Mouse (Mus musculus) myocyte (in vitro differentiated cells): ENCODE measurements at regions not wholly inside any gene's neighbourhood (a gene's known extent, or its start where the extent isn't known, plus 50 kb on each side); places are given as distances from the start of the nearest gene placed in this dataset.

Experiments used
- CEBPB ChIP-seq: IDR thresholded peaks from 2 replicates; pipeline ENCODE4 v1.6.1; 2011; ENCODE audit warnings: mild to moderate bottlenecking, moderate library complexity; ENCODE audit not compliant: poor library complexity, insufficient read depth, severe bottlenecking
- E2F4 ChIP-seq: IDR thresholded peaks from one replicate; pipeline ENCODE4 v1.6.1; 2011; ENCODE audit warnings: mild to moderate bottlenecking, control low read depth, moderate library complexity; ENCODE audit not compliant: insufficient read depth
- MAX ChIP-seq: IDR thresholded peaks from one replicate; pipeline ENCODE4 v1.6.1; 2011; ENCODE audit warnings: low read depth, mild to moderate bottlenecking, control low read depth
- MYOD1 ChIP-seq, 3 experiments: IDR thresholded peaks; one replicate each; pipeline ENCODE4 v1.6.1; 2011; ENCODE audit warnings: control low read depth in 2 of 3, low read depth in 2 of 3, mild to moderate bottlenecking in 2 of 3, moderate library complexity in 1 of 3; ENCODE audit not compliant: insufficient read length in 2 of 3, control insufficient read depth in 1 of 3
- MYOG ChIP-seq, 3 experiments: IDR thresholded peaks; one replicate each; pipeline ENCODE4 v1.6.1; 2011; ENCODE audit warnings: control low read depth in 2 of 3, low read depth in 2 of 3, mild to moderate bottlenecking in 2 of 3; ENCODE audit not compliant: insufficient read length in 2 of 3, control insufficient read depth in 1 of 3, insufficient read depth in 1 of 3
- POLR2A ChIP-seq: IDR thresholded peaks from one replicate; pipeline ENCODE4 v1.6.1; 2011; ENCODE audit warnings: low read depth, mild to moderate bottlenecking, control low read depth, moderate library complexity; ENCODE audit not compliant: insufficient read length
- POLR2AphosphoS2 ChIP-seq: IDR thresholded peaks from one replicate; pipeline ENCODE4 v1.6.1; 2011; ENCODE audit warnings: low read depth, control low read depth; ENCODE audit not compliant: insufficient read length
- REST ChIP-seq: IDR thresholded peaks from one replicate; pipeline ENCODE4 v1.6.1; 2011; ENCODE audit warnings: mild to moderate bottlenecking, control low read depth, moderate library complexity; ENCODE audit not compliant: insufficient read depth, insufficient read length
- SRF ChIP-seq: IDR thresholded peaks from one replicate; pipeline ENCODE4 v1.6.1; 2011; ENCODE audit warnings: low read depth; ENCODE audit not compliant: control insufficient read depth, insufficient read length
- TCF12 ChIP-seq: IDR thresholded peaks from one replicate; pipeline ENCODE4 v1.6.1; 2011; ENCODE audit warnings: mild to moderate bottlenecking, control low read depth; ENCODE audit not compliant: poor library complexity, insufficient read depth, severe bottlenecking
- TCF3 ChIP-seq: IDR thresholded peaks from one replicate; pipeline ENCODE4 v1.6.1; 2011; ENCODE audit warnings: low read depth, control low read depth; ENCODE audit not compliant: insufficient read length
- USF1 ChIP-seq: IDR thresholded peaks from one replicate; pipeline ENCODE4 v1.6.1; 2011; ENCODE audit warnings: low read depth, mild to moderate bottlenecking, control low read depth, moderate library complexity

GRCm38 (mm10) chr6:41111829-41112228 lies 76.5 kb upstream of the 2210010C04Rik start:
- no peak for TF ChIP-seq MYOG (IDR thresholded peaks at IDR 0.05; ENCODE audit: control insufficient read depth in 1 of 3, insufficient read depth in 1 of 3, insufficient read length in 2 of 3, low read depth in 2 of 3)
- no peak for TF ChIP-seq TCF12
- no peak for TF ChIP-seq E2F4
- TF ChIP-seq POLR2A, result no peak
- no peak for TF ChIP-seq REST
- TF ChIP-seq MAX, result no peak
- TF ChIP-seq POLR2AphosphoS2, result no peak
- no peak for TF ChIP-seq USF1
- no peak for TF ChIP-seq SRF
- TF ChIP-seq TCF3, result no peak
- no peak for TF ChIP-seq CEBPB
- no peak for TF ChIP-seq MYOD1 (IDR thresholded peaks at IDR 0.05; ENCODE audit: control insufficient read depth in 1 of 3, insufficient read length in 2 of 3, low read depth in 2 of 3)
